Mouse (Mus musculus) kidney, embryonic 14.5 days (tissue): ENCODE results near the gene Mylip. TPM values are rescaled to one million over a fixed set of nuclear protein-coding genes. Genes with fewer than 3 reads are reported as not detected.

ENCODE experiments used
- ATAC-seq: fragments of 200-750 bp; cut with Nextera tagmentation; 2 replicates; pipeline ENCODE4 v1.8.0; 2017; ENCODE audit warnings: moderate number of reproducible peaks, mild to moderate bottlenecking, moderate TSS enrichment, moderate library complexity; ENCODE audit not compliant: low FRiP score, low TSS enrichment
- H3K27ac ChIP-seq: fragments of 300-500 bp; sonication (generic); 2 replicates; pipeline ENCODE4 v1.5.1; 2014; ENCODE audit warnings: low read depth, mild to moderate bottlenecking, low read length, moderate library complexity, mixed read lengths
- H3K27me3 ChIP-seq: fragments of 300-500 bp; sonication (generic); 2 replicates; pipeline ENCODE4 v1.6.1; 2014; ENCODE audit warnings: mild to moderate bottlenecking, low read length; ENCODE audit not compliant: control insufficient read depth, insufficient read depth
- H3K36me3 ChIP-seq: fragments of 300-500 bp; sonication (generic); 2 replicates; pipeline ENCODE4 v1.6.1; 2014; ENCODE audit warnings: low read length, mixed read lengths; ENCODE audit not compliant: control insufficient read depth, insufficient read depth
- H3K4me1 ChIP-seq: fragments of 300-500 bp; sonication (generic); 2 replicates; pipeline ENCODE4 v1.6.1; 2014; ENCODE audit warnings: low read length, mixed read lengths; ENCODE audit not compliant: control insufficient read depth, insufficient read depth
- H3K4me2 ChIP-seq: fragments of 300-500 bp; sonication (generic); replicated peaks from 2 replicates; pipeline ENCODE4 v1.6.1; 2014; ENCODE audit warnings: low read depth, mild to moderate bottlenecking, low read length
- H3K4me3 ChIP-seq: fragments of 300-500 bp; sonication (generic); 2 replicates; pipeline ENCODE4 v1.5.1; 2014; ENCODE audit warnings: mild to moderate bottlenecking, low read length
- H3K9ac ChIP-seq: fragments of 300-500 bp; sonication (generic); 2 replicates; pipeline ENCODE4 v1.6.1; 2014; ENCODE audit warnings: low read depth, mild to moderate bottlenecking, low read length, moderate library complexity
- H3K9me3 ChIP-seq: fragments of 300-500 bp; sonication (generic); 2 replicates; pipeline ENCODE4 v1.6.1; 2016; ENCODE audit warnings: low read length; ENCODE audit not compliant: control insufficient read depth
- WGBS: fragments of 180-500 bp; shearing (Covaris S2); extraction: QIAGEN DNeasy Blood & Tissue Kit; methylation state at CpG from one replicate; pipeline ENCODE4 v1.1.7; 2014; 5-methylcytosine and 5-hydroxymethylcytosine counted together
- polyA plus RNA-seq: library from polyadenylated mRNA; unstranded; fragments of >200 nt; fragmentation: Nextera tagmentation; extraction: Ambion mirVana; gene quantifications from 2 replicates; pipeline ENCODE4 v1.2.1, GENCODE M21; 2014

The Mylip gene
- polyA plus RNA-seq, 1 experiment from 2014 or later, result 7.7 TPM

GRCm38 (mm10) chr13:45358676-45359323 lies 30.7 kb upstream of the Mylip start:
- H3K27me3 ChIP-seq, result no peaks in the 10 kb centered on the region
- H3K27ac ChIP-seq, result no peak overlapping the region
- H3K36me3 ChIP-seq, result no peaks in the 10 kb centered on the region
- 80% methylated on average over 13 of the region's 13 CpGs for WGBS
- no peak overlapping the region for H3K4me3 ChIP-seq
- no peak overlapping the region for H3K9ac ChIP-seq
- no peak overlapping the region for H3K4me2 ChIP-seq
- H3K4me1 ChIP-seq, result no peaks in the 10 kb centered on the region
- no peak for ATAC-seq
- peaks cover 3% of the 10 kb centered on the region; the same call in 1 of the 2 replicates for H3K9me3 ChIP-seq

- Histone ChIP-seq H3K9me3 (peaks cover 3% of the 10 kb centered on the region; the same call in 1 of the 2 replicates), H3K9ac (no peak overlapping the region), H3K4me1 (no peaks in the 10 kb centered on the region), H3K4me3 (no peak overlapping the region), H3K36me3 (no peaks in the 10 kb centered on the region), H3K27ac (no peak overlapping the region), H3K4me2 (no peak overlapping the region), H3K27me3 (no peaks in the 10 kb centered on the region)
- 67% methylated on average over 10 of the region's 10 CpGs for WGBS
- ATAC-seq, result no peak
These were observed 23.8 kb upstream of the Mylip start for GRCm38 (mm10) chr13:45365788-45366187.

DNA sequence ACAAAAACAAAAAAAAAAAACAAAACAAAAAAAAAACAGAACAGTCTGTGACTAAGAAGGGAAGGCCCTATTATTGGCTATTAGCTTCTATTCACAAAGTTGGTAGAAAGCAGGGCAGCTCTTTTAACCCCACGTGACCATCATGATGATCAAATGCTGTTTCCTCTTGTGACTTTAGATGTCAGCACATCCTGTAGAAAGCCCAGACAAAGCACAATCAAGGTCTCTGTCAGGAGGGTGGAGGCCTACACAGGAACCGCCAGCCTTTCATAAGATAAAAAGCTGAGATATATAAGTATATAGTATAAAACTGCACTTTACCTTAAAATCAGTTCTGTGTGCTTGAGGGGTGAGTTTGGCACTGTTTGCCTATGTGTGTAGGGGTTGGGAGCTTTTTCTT lies 17.9 kb upstream of the Mylip start:
- WGBS, result 63% methylated on average over 2 of the region's 2 CpGs
- H3K9me3 ChIP-seq, result no peaks in the 10 kb centered on the region
- no peaks in the 10 kb centered on the region for H3K27me3 ChIP-seq
- ATAC-seq, result no peak
- no peaks in the 10 kb centered on the region for H3K36me3 ChIP-seq
- no peak overlapping the region for H3K9ac ChIP-seq
- no peak overlapping the region for H3K4me3 ChIP-seq
- H3K27ac ChIP-seq, result no peak overlapping the region
- H3K4me1 ChIP-seq, result no peaks in the 10 kb centered on the region
- H3K4me2 ChIP-seq, result no peak overlapping the region

DNA sequence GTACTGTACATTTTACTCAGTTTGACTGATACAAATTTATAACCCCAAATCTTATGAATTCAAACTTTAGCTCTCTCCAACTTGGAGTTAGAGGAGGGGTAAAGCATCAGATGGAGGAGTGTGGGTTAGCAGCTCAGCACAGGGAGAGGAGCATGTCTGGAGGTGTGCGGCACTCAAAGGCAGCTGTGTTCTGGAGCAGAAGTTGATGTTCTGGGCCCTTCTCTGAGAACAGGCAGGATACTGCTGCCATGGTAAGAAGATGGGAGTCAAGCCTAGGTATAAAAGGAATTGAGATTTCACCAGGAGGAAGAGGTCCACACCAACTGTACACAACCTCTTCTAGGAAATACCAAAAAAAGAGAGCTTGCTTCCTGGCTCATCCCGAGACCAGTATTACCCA lies 17.1 kb upstream of the Mylip start:
- no peaks in the 10 kb centered on the region for H3K27me3 ChIP-seq

GRCm38 (mm10) chr13:45374846-45375245 lies 14.7 kb upstream of the Mylip start:
- Histone ChIP-seq H3K36me3 (no peaks in the 10 kb centered on the region), H3K27me3 (no peaks in the 10 kb centered on the region), H3K9ac (no peak overlapping the region), H3K4me2 (no peak overlapping the region), H3K9me3 (no peaks in the 10 kb centered on the region), H3K27ac (no peak overlapping the region), H3K4me1 (no peaks in the 10 kb centered on the region), H3K4me3 (no peak overlapping the region)
- 25% methylated on average over 6 of the region's 6 CpGs for WGBS
- no peak for ATAC-seq

More for the DNA sequence above, 17.1 kb upstream of the Mylip start:
- 88% methylated on average over 2 of the region's 2 CpGs for WGBS
- Histone ChIP-seq H3K36me3 (no peaks in the 10 kb centered on the region), H3K4me1 (no peaks in the 10 kb centered on the region), H3K9ac (no peak overlapping the region), H3K9me3 (no peaks in the 10 kb centered on the region), H3K4me3 (no peak overlapping the region), H3K27ac (no peak overlapping the region), H3K4me2 (no peak overlapping the region)
- no peak for ATAC-seq

- ATAC-seq, result no peak
- Histone ChIP-seq H3K27ac (no peak overlapping the region), H3K4me3 (no peak overlapping the region), H3K9me3 (0 out of 2 replicates have a peak, but pooled peaks cover 2% of the 10 kb centered on the region), H3K4me1 (no peaks in the 10 kb centered on the region), H3K9ac (no peak overlapping the region), H3K4me2 (no peak overlapping the region), H3K36me3 (no peaks in the 10 kb centered on the region), H3K27me3 (no peaks in the 10 kb centered on the region)
- WGBS, result 60% methylated on average over 7 of the region's 7 CpGs
These were observed 7.3 kb upstream of the Mylip start for GRCm38 (mm10) chr13:45382208-45382607.

GRCm38 (mm10) chr13:45384636-45385035 lies 4.9 kb upstream of the Mylip start:
- Histone ChIP-seq H3K4me2 (no peak overlapping the region), H3K9me3 (0 out of 2 replicates have a peak, but pooled peaks cover 2% of the 10 kb centered on the region), H3K9ac (no peak overlapping the region), H3K36me3 (no peaks in the 10 kb centered on the region), H3K4me1 (peaks cover 4% of the 10 kb centered on the region; the same call in 1 of the 2 replicates), H3K4me3 (no peak overlapping the region), H3K27ac (no peak overlapping the region), H3K27me3 (no peaks in the 10 kb centered on the region)
- ATAC-seq, result no peak
- 79% methylated on average over 2 of the region's 2 CpGs for WGBS

DNA sequence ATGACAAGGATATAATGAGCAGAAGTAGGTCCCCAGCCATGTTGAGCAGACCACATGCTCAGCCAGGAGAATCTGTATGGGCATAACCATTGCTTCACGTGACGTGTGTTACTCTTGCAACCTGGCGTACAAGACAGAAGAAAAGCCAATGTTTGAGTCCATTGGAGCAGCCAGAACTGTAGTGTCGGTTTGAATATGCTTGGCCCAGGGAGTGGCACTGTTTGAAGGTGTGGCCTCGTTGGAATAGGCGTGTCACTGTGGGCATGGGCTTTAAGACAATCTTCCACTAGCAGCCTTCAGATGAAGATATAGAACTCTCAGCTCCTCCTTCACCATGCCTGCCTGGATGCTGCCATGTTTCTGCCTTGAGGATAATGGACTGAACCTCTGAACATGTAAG lies 4.0 kb upstream of the Mylip start:
- Histone ChIP-seq H3K4me1 (peaks cover 4% of the 10 kb centered on the region; the same call in 1 of the 2 replicates), H3K9ac (no peak overlapping the region), H3K27ac (no peak overlapping the region), H3K9me3 (0 out of 2 replicates have a peak, but pooled peaks cover 2% of the 10 kb centered on the region), H3K4me3 (no peak overlapping the region), H3K4me2 (no peak overlapping the region), H3K27me3 (no peaks in the 10 kb centered on the region), H3K36me3 (no peaks in the 10 kb centered on the region)
- 91% methylated on average over 6 of the region's 6 CpGs for WGBS
- no peak for ATAC-seq

GRCm38 (mm10) chr13:45386253-45386652 lies 3.3 kb upstream of the Mylip start:
- H3K4me3 ChIP-seq, result no peak overlapping the region
- H3K9ac ChIP-seq, result no peak overlapping the region
- WGBS, result 83% methylated on average over 14 of the region's 14 CpGs
- 0 out of 2 replicates have a peak, but pooled peaks cover 2% of the 10 kb centered on the region for H3K9me3 ChIP-seq
- H3K27me3 ChIP-seq, result no peaks in the 10 kb centered on the region
- no peak overlapping the region for H3K4me2 ChIP-seq
- no peaks in the 10 kb centered on the region for H3K36me3 ChIP-seq
- no peak for ATAC-seq
- peaks cover 8% of the 10 kb centered on the region; the same call in 1 of the 2 replicates for H3K4me1 ChIP-seq
- no peak overlapping the region for H3K27ac ChIP-seq
